Mouse (Mus musculus) midbrain, embryonic 14.5 days (tissue): ENCODE measurements at regions not wholly inside any gene's neighbourhood (a gene's known extent, or its start where the extent isn't known, plus 50 kb on each side); places are given as distances from the start of the nearest gene placed in this dataset.
A peak's percentile ranks its signal among the peaks of the same experiment; 100 is the strongest.

Experiments
- ATAC-seq: fragments of 200-750 bp; cut with Nextera tagmentation; 2 replicates; pipeline ENCODE4 v1.8.0; 2017; ENCODE audit warnings: moderate number of reproducible peaks, moderate library complexity; ENCODE audit not compliant: low FRiP score, low TSS enrichment
- DNase-seq: peaks from one replicate; pipeline ENCODE4 v3.0.0-alpha.2; 2015
- H3K27ac ChIP-seq: fragments of 300-500 bp; sonication (generic); replicated peaks from 2 replicates; pipeline ENCODE4 v1.5.1; 2014; ENCODE audit warnings: mild to moderate bottlenecking, low read depth, low read length, moderate library complexity
- H3K27me3 ChIP-seq: fragments of 300-500 bp; sonication (generic); 2 replicates; pipeline ENCODE4 v1.6.1; 2014; ENCODE audit warnings: low read length, control low read depth, mixed read lengths; ENCODE audit not compliant: control insufficient read depth, insufficient read depth
- H3K36me3 ChIP-seq: fragments of 300-500 bp; sonication (generic); 2 replicates; pipeline ENCODE4 v1.6.1; 2014; ENCODE audit warnings: low read length, control low read depth; ENCODE audit not compliant: control insufficient read depth, insufficient read depth
- H3K4me1 ChIP-seq: fragments of 300-500 bp; sonication (generic); 2 replicates; pipeline ENCODE4 v1.6.1; 2014; ENCODE audit warnings: mild to moderate bottlenecking, antibody characterized with exemption, low read length, control low read depth; ENCODE audit not compliant: control insufficient read depth, insufficient read depth
- H3K4me2 ChIP-seq: fragments of 300-500 bp; sonication (generic); 2 replicates; pipeline ENCODE4 v1.6.1; 2014; ENCODE audit warnings: mild to moderate bottlenecking, low read length, moderate library complexity
- H3K4me3 ChIP-seq: fragments of 300-500 bp; sonication (generic); replicated peaks from 2 replicates; pipeline ENCODE4 v1.5.1; 2014; ENCODE audit warnings: low read depth, low read length
- H3K9ac ChIP-seq: fragments of 300-500 bp; sonication (generic); replicated peaks from 2 replicates; pipeline ENCODE4 v1.6.1; 2014; ENCODE audit warnings: mild to moderate bottlenecking, low read length, moderate library complexity
- H3K9me3 ChIP-seq: fragments of 300-500 bp; sonication (generic); 2 replicates; pipeline ENCODE4 v1.6.1; 2016; ENCODE audit warnings: low read length, control low read depth, mixed read lengths; ENCODE audit not compliant: control insufficient read depth
- WGBS: fragments of 180-500 bp; shearing (Covaris S2); extraction: QIAGEN DNeasy Blood & Tissue Kit; methylation state at CpG from one replicate; pipeline ENCODE4 v1.1.7; 2014; 5-methylcytosine and 5-hydroxymethylcytosine counted together

DNA sequence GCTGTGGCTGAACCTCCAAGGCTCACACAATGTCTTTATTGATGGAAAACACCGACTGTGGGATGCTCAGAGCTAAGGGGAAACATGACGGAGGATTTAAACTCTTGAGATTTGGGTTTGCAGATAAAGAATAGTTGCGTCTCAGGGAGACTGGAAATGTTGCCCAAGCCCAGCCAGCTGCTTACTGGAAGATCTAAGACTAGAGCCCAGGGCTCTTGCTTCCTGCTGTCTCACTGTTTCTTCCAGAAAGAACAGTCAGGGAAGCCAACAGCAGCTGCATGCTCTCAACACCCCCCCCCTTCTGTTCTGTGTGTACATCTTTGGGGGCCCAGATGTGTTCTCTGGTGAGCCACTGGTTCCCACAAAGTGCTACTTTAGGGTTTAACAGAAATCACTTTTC lies 333.0 kb downstream of the Mtx2 start:
- WGBS = 77% methylated on average over 3 of the region's 3 CpGs

DNA sequence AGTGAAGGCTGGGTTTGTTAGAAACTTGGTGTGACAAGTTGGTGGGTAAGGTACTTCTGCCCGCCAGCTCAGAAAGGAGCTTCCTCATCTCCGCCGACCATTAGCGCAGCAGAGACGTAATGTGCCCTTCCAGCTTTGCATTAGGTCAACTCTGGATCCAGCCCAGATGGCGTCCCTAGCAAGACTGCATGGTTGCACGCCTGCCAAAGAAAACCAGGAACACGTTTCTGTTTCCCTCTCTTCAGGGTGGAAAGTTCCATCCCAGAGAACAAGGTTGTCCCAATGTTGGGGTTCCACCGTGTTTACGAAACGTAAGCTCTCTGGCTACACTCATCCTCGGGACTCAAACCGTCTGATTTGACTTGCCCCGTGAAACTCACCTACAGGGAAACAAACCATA lies 335.5 kb downstream of the Mtx2 start:
- ATAC-seq (no peak), DNase-seq (no peak)
- Histone ChIP-seq H3K4me1 (no peaks in the 10 kb centered on the region), H3K4me3 (no peak overlapping the region), H3K27ac (no peak overlapping the region), H3K9ac (no peak overlapping the region), H3K36me3 (no peaks in the 10 kb centered on the region), H3K27me3 (no peaks in the 10 kb centered on the region), H3K9me3 (no peaks in the 10 kb centered on the region), H3K4me2 (no peak overlapping the region)
- 94% methylated on average over 14 of the region's 14 CpGs for WGBS

More for the DNA sequence above, 333.0 kb downstream of the Mtx2 start:
- Histone ChIP-seq H3K4me2 (no peak overlapping the region), H3K36me3 (no peaks in the 10 kb centered on the region), H3K4me1 (no peaks in the 10 kb centered on the region), H3K27me3 (no peaks in the 10 kb centered on the region), H3K27ac (no peak overlapping the region), H3K4me3 (no peak overlapping the region), H3K9ac (no peak overlapping the region), H3K9me3 (no peaks in the 10 kb centered on the region)
- ATAC-seq = no peak
- DNase-seq = no peak

GRCm38 (mm10) chr2:75164987-75165386 lies 339.4 kb downstream of the Mtx2 start:
- H3K27me3 ChIP-seq = no peaks in the 10 kb centered on the region
- 92% methylated on average over 4 of the region's 4 CpGs for WGBS
- no peaks in the 10 kb centered on the region for H3K9me3 ChIP-seq
- no peaks in the 10 kb centered on the region for H3K36me3 ChIP-seq
- no peak for ATAC-seq
- DNase-seq = no peak
- no peak overlapping the region for H3K27ac ChIP-seq
- H3K4me3 ChIP-seq = no peak overlapping the region
- H3K9ac ChIP-seq = no peak overlapping the region
- H3K4me1 ChIP-seq = no peaks in the 10 kb centered on the region
- no peak overlapping the region for H3K4me2 ChIP-seq

DNA sequence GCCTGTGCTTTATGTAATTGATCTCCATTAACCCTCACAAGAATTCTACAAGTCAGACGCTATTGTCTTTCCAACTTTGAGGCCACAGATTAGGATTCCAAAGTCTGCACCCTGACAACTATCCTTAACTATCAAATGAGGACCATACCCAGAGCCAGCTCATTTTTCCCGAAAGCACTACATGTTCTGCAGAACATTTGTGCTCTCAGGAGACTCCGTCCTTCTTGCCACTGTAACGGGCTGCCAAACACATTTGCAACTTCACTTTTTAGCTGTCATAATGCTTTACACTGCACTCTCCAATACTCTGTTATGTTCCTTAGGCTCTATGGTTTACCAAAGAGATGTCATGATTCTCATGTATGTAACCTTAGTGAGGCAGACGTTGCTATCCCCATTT lies 350.7 kb downstream of the Mtx2 start:
- Histone ChIP-seq H3K27ac (no peak overlapping the region), H3K4me3 (no peak overlapping the region), H3K4me1 (no peaks in the 10 kb centered on the region), H3K27me3 (no peaks in the 10 kb centered on the region), H3K9me3 (no peaks in the 10 kb centered on the region), H3K9ac (no peak overlapping the region), H3K36me3 (no peaks in the 10 kb centered on the region), H3K4me2 (no peak overlapping the region)
- DNase-seq (no peak), ATAC-seq (no peak)
- WGBS = 57% methylated on average over 5 of the region's 5 CpGs

DNA sequence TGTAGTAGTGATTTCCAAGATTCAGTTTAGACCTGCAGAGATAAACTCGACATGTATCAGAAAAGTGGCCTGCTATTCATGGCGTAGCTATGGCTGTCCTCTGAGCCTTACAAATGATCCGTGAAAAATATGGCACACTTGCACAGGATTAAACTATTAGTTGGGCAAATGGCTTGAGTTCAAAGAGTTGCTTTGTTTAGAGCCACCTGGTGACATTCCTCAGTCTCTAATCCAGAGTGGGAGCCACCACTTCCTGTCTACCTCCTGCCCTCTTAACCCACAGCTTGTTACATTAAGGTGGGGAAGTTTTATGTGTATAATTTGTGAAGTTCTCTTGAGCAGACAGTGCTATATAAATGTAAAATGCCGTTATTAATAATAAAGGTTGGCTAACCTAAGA lies 357.7 kb downstream of the Mtx2 start:
- no peak overlapping the region for H3K9ac ChIP-seq
- H3K4me2 ChIP-seq = no peak overlapping the region
- H3K27ac ChIP-seq = no peak overlapping the region
- DNase-seq (no peak), ATAC-seq (no peak)
- H3K9me3 ChIP-seq = no peaks in the 10 kb centered on the region
- no peaks in the 10 kb centered on the region for H3K36me3 ChIP-seq
- WGBS = 53% methylated on average over 4 of the region's 4 CpGs
- no peak overlapping the region for H3K4me3 ChIP-seq
- H3K4me1 ChIP-seq = 0 out of 2 replicates have a peak, but pooled peaks cover 3% of the 10 kb centered on the region
- H3K27me3 ChIP-seq = no peaks in the 10 kb centered on the region

GRCm38 (mm10) chr2:75202587-75203220 lies 377.1 kb downstream of the Mtx2 start:
- WGBS = 64% methylated on average over 7 of the region's 7 CpGs
- no peaks in the 10 kb centered on the region for H3K36me3 ChIP-seq
- H3K4me1 ChIP-seq = no peaks in the 10 kb centered on the region
- H3K4me3 ChIP-seq = no peak overlapping the region
- no peaks in the 10 kb centered on the region for H3K9me3 ChIP-seq
- H3K27me3 ChIP-seq = no peaks in the 10 kb centered on the region
- no peak overlapping the region for H3K4me2 ChIP-seq
- ATAC-seq (no peak), DNase-seq (peak; percentile 20)
- no peak overlapping the region for H3K9ac ChIP-seq
- H3K27ac ChIP-seq = peak overlapping the region; percentile 37

- Histone ChIP-seq H3K4me3 (no peak overlapping the region), H3K27ac (no peak overlapping the region), H3K9me3 (no peaks in the 10 kb centered on the region), H3K27me3 (no peaks in the 10 kb centered on the region), H3K4me1 (no peaks in the 10 kb centered on the region), H3K9ac (no peak overlapping the region), H3K36me3 (no peaks in the 10 kb centered on the region), H3K4me2 (no peak overlapping the region)
- no peak for ATAC-seq
- WGBS = 84% methylated on average over 27 of the region's 27 CpGs
- no peak for DNase-seq
Measured at GRCm38 (mm10) chr2:75208821-75209758, 383.5 kb downstream of the Mtx2 start.

DNA sequence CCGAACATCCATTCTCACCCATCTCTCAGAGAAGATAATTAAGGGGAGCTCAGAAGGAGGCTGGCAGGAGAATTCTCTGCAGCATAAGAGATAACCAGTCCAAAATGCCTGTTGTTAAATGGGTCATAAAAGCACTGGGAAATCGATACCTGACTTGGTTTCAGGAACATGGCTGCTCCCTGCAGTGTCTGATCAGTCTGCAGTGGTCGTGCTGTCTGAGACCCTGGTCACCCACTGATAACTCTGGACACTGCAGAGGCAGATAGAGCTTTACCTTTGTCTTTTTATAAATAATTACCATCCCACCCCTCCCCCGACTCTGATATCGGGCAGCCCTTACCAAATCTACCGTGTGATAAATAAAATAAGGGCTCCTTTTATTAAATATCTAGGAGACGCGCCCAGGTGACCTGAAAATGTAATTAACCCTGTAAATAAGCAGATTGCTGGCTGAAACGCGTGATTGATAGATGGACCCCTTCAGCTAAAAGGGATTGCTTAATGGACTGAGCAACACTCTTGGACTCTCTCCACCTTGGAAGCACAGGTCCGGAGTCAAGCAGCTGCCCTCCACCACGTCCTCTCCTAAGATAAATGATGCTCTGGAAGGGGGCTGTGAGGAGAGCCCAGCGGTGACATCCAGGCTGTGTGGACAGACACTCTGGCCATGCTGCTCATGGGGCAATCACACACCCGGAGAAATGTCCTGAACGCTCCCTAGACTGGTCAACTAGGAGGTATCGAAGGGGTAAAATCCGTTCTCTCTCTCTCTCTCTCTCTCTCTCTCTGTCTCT lies 384.4 kb downstream of the Mtx2 start:
- H3K9me3 ChIP-seq = no peaks in the 10 kb centered on the region
- WGBS = 82% methylated on average over 17 of the region's 17 CpGs
- no peak for DNase-seq
- H3K4me1 ChIP-seq = no peaks in the 10 kb centered on the region
- no peak for ATAC-seq
- no peak overlapping the region for H3K4me2 ChIP-seq
- H3K27me3 ChIP-seq = no peaks in the 10 kb centered on the region
- no peak overlapping the region for H3K9ac ChIP-seq
- H3K36me3 ChIP-seq = no peaks in the 10 kb centered on the region
- no peak overlapping the region for H3K4me3 ChIP-seq
- H3K27ac ChIP-seq = no peak overlapping the region
